Comparison of ENCODE assay signal across 15 mouse cellular contexts in genomic region chr9:120005936-120006335, GRCm38 (mm10). TPM values are rescaled to one million over a fixed set of nuclear protein-coding genes. Genes with fewer than 3 reads are reported as not detected.
"Had no signal": no experiment of that assay in that cellular context is flagged by ENCODE, and none has a peak within 500 bp of the region (broad histone marks: within the 10 kb centered on the region; RNA-seq: fewer than 3 reads in every experiment).

No protein-coding gene starts in this region.

- H3K36me3 ChIP-seq: limb, embryonic 10.5 days; liver, embryonic 15.5 days; midbrain, embryonic 13.5 days had no signal

- H3K27ac ChIP-seq: layer of hippocampus, adult 2 months; limb, embryonic 10.5 days; liver, embryonic 15.5 days; midbrain, embryonic 13.5 days had no signal

- DNase-seq: kidney, adult 18-20 months; kidney, postnatal 10 days; lung, adult 2 months; lung, postnatal 36 days; right cerebral cortex, postnatal 14 days; thymus, postnatal 4 days had no signal

- H3K9ac ChIP-seq: liver, embryonic 15.5 days; midbrain, embryonic 13.5 days had no signal

- H3K9me3 ChIP-seq: limb, embryonic 10.5 days; liver, embryonic 15.5 days; midbrain, embryonic 13.5 days had no signal

- H3K4me3 ChIP-seq: layer of hippocampus, adult 2 months; limb, embryonic 10.5 days; liver, embryonic 15.5 days; midbrain, embryonic 13.5 days had no signal

- ATAC-seq: midbrain, embryonic 13.5 days had no signal

- H3K4me2 ChIP-seq: liver, embryonic 11.5 days; liver, embryonic 15.5 days; midbrain, embryonic 13.5 days had no signal

RNA-seq across cellular contexts. Expression of gene Xirp1, which starts 17.5 kb away (rescaled TPM):
- total RNA-seq: megakaryocyte progenitor cell, adult 5-6 weeks had no signal
- polyA plus RNA-seq: kidney, embryonic 14.5 days; midbrain, postnatal 0 days; thymus, postnatal 0 days had no signal
